Comparison of ENCODE assay signal across 9 mouse cellular contexts in the genomic region with DNA sequence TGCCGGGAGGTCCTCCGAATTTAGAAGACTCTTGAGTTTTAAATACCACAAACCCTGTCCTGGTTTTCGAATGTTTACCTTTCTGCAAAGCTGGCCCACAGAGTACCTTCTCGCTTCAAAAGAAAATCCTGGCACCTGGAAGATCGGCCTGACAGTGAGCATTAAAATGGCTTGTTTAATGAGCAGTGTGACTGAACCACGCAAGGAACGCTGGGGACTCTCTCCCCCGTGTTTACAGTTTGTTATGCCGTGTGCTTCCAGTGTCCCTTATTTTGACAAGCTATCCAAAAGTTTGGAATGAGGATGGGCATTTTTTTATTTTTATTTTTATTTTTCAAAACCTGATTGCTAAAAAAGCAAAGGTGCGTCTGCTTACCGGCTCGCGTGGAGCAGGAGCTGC.
A peak's percentile ranks its signal among the peaks of the same experiment; 100 is the strongest.
DNase-seq lines count a peak whose midpoint lies in the region; ATAC-seq and TF ChIP-seq lines count a peak whose summit lies in the region.
"Had no signal": no experiment of that assay in that cellular context is flagged by ENCODE, and none has a peak within 500 bp of the region (broad histone marks: within the 10 kb centered on the region; RNA-seq: fewer than 3 reads in every experiment).

No protein-coding gene starts in this region.

- no peaks in the 10 kb centered on the region for H3K9me3 ChIP-seq in kidney, embryonic 15.5 days (replicated peaks)
- H3K9me3 ChIP-seq in embryonic facial prominence, embryonic 15.5 days (replicated peaks) = no peaks in the 10 kb centered on the region
- H3K9me3 ChIP-seq in intestine, embryonic 16.5 days (ENCODE audit: control insufficient read depth, low read length) = no peaks in the 10 kb centered on the region
- H3K9me3 ChIP-seq: G1E had no signal

- H3K27ac ChIP-seq in kidney, embryonic 15.5 days = no peak overlapping the region
- no peak overlapping the region for H3K27ac ChIP-seq in kidney, adult 2 months (ENCODE audit: insufficient read depth, low read depth, low read length)
- H3K27ac ChIP-seq in embryonic facial prominence, embryonic 15.5 days (replicated peaks) = no peak overlapping the region
- no peak overlapping the region for H3K27ac ChIP-seq in intestine, embryonic 16.5 days (ENCODE audit: low read length)

- TF ChIP-seq CTCF in kidney, adult 2 months (conservative IDR thresholded peaks at IDR 0.05; ENCODE audit: insufficient read depth, insufficient read length, low read depth, low read length) = no peak

- DNase-seq in kidney, adult 2 months = no peak
- DNase-seq in neural tube, embryonic 10.5 days (ENCODE audit: extremely low spot score, low spot score) = peak; percentile 15
- DNase-seq in c-Kit-positive CD71-positive TER-119-positive erythroid progenitor cells, embryonic 14.5 days (ENCODE audit: low spot score) = no peak
- DNase-seq in layer of hippocampus, adult 18-20 months (ENCODE audit: low spot score in 2 of 2) = no peak
- no peak for DNase-seq in urinary bladder, adult 18-20 months (ENCODE audit: low spot score in 2 of 2)

- no peak for ATAC-seq in kidney, embryonic 15.5 days (replicated peaks; ENCODE audit: low FRiP score)
- no peak for ATAC-seq in embryonic facial prominence, embryonic 15.5 days (ENCODE audit: insufficient number of reproducible peaks, low FRiP score, low TSS enrichment, low read depth)
- no peak for ATAC-seq in intestine, embryonic 16.5 days

- H3K36me3 ChIP-seq in kidney, embryonic 15.5 days = no peaks in the 10 kb centered on the region
- H3K36me3 ChIP-seq in kidney, adult 2 months (ENCODE audit: control insufficient read depth, insufficient read depth, low read length) = no peaks in the 10 kb centered on the region
- no peaks in the 10 kb centered on the region for H3K36me3 ChIP-seq in embryonic facial prominence, embryonic 15.5 days
- H3K36me3 ChIP-seq in intestine, embryonic 16.5 days (ENCODE audit: control insufficient read depth, insufficient read depth, low read length) = no peaks in the 10 kb centered on the region
- H3K36me3 ChIP-seq: G1E had no signal

- no peak overlapping the region for H3K9ac ChIP-seq in kidney, embryonic 15.5 days
- no peak overlapping the region for H3K9ac ChIP-seq in embryonic facial prominence, embryonic 15.5 days
- H3K9ac ChIP-seq in intestine, embryonic 16.5 days (ENCODE audit: low read depth, low read length) = no peak overlapping the region; the same call in 1 of the 2 replicates

- WGBS in kidney, embryonic 15.5 days = 37% methylated on average over 13 of the region's 13 CpGs
- 46% methylated on average over 13 of the region's 13 CpGs for WGBS in kidney, adult 2 months
- WGBS in embryonic facial prominence, embryonic 15.5 days = 31% methylated on average over 13 of the region's 13 CpGs
- WGBS in intestine, embryonic 16.5 days = 23% methylated on average over 13 of the region's 13 CpGs

- peak overlapping the region; percentile 57 for H3K4me2 ChIP-seq in kidney, embryonic 15.5 days
- peak overlapping the region; percentile 59 for H3K4me2 ChIP-seq in embryonic facial prominence, embryonic 15.5 days (replicated peaks)
- H3K4me2 ChIP-seq in intestine, embryonic 16.5 days (ENCODE audit: low read depth, low read length) = peak overlapping the region; percentile 51

- TF ChIP-seq POLR2A in kidney, adult 2 months (IDR thresholded peaks at IDR 0.05; ENCODE audit: low read depth, low read length) = no peak

- peak overlapping the region; percentile 29 for H3K4me3 ChIP-seq in kidney, embryonic 15.5 days (replicated peaks)
- H3K4me3 ChIP-seq in kidney, adult 2 months (ENCODE audit: insufficient read depth, low read depth, low read length) = no peak overlapping the region
- peak overlapping the region; percentile 34 for H3K4me3 ChIP-seq in embryonic facial prominence, embryonic 15.5 days (replicated peaks)
- H3K4me3 ChIP-seq in intestine, embryonic 16.5 days (ENCODE audit: low read length) = peak overlapping the region; percentile 18

- peaks cover 18% of the 10 kb centered on the region for H3K27me3 ChIP-seq in kidney, embryonic 15.5 days
- 0 out of 2 replicates have a peak, but pooled peaks cover 2% of the 10 kb centered on the region for H3K27me3 ChIP-seq in kidney, adult 2 months (replicated peaks; ENCODE audit: control insufficient read depth, insufficient read depth, low read length)
- H3K27me3 ChIP-seq in embryonic facial prominence, embryonic 15.5 days = peaks cover 7% of the 10 kb centered on the region
- no peaks in the 10 kb centered on the region for H3K27me3 ChIP-seq in intestine, embryonic 16.5 days (replicated peaks; ENCODE audit: control insufficient read depth, insufficient read depth, low read length)

- H3K4me1 ChIP-seq in kidney, embryonic 15.5 days = no peaks in the 10 kb centered on the region
- H3K4me1 ChIP-seq in kidney, adult 2 months (ENCODE audit: control insufficient read depth, insufficient read depth, low read length) = no peaks in the 10 kb centered on the region
- H3K4me1 ChIP-seq in embryonic facial prominence, embryonic 15.5 days = peaks cover 16% of the 10 kb centered on the region
- no peaks in the 10 kb centered on the region for H3K4me1 ChIP-seq in intestine, embryonic 16.5 days (ENCODE audit: control insufficient read depth, insufficient read depth, low read length)
